Mouse (Mus musculus) embryonic fibroblast, embryonic 13.5 days (primary cell): Measurements from ENCODE around the gene Pard6b. TPM values are rescaled to one million over a fixed set of nuclear protein-coding genes. Genes with fewer than 3 reads are reported as not detected.
A peak's percentile ranks its signal among the peaks of the same experiment; 100 is the strongest.
"Not testable (repeated sequence)": the region's sequence is repeated elsewhere in the genome, so short reads cannot be mapped to it uniquely, and the experiment has no call there.

ENCODE experiments used
- H3K27ac ChIP-seq: 2 replicates; pipeline ENCODE4 v1.5.1; 2012; ENCODE audit warnings: low read length, control low read depth, inconsistent platforms; ENCODE audit not compliant: insufficient read depth
- H3K4me1 ChIP-seq: 2 replicates; pipeline ENCODE4 v1.6.1; 2011; ENCODE audit warnings: low read length; ENCODE audit not compliant: control insufficient read depth, insufficient read depth
- H3K4me3 ChIP-seq: 2 replicates; pipeline ENCODE4 v1.5.1; 2011; ENCODE audit warnings: mild to moderate bottlenecking, control low read depth, low read length; ENCODE audit not compliant: insufficient read depth
- CTCF ChIP-seq: IDR thresholded peaks from 2 replicates; pipeline ENCODE4 v1.5.1; 2011; ENCODE audit warnings: mild to moderate bottlenecking, control low read depth, low read length, moderate library complexity, borderline replicate concordance; ENCODE audit not compliant: insufficient read depth
- POLR2A ChIP-seq: IDR thresholded peaks from 2 replicates; pipeline ENCODE4 v1.6.1; 2011; ENCODE audit warnings: low read depth, mild to moderate bottlenecking, control low read depth, low read length, moderate library complexity
- polyA plus RNA-seq: library from polyadenylated mRNA; stranded (reverse); fragments of >200 nt; gene quantifications from 2 replicates; pipeline ENCODE4 v1.2.4, GENCODE M21; 2011; ENCODE audit warnings: low read depth; ENCODE audit not compliant: missing spikeins, insufficient read length

The Pard6b gene
- polyA plus RNA-seq, 1 experiment = 1.6 TPM

GRCm38 (mm10) chr2:168107356-168107755 lies 26.6 kb downstream of the Pard6b start:
- H3K4me3 ChIP-seq = no peak overlapping the region
- H3K27ac ChIP-seq = no peak overlapping the region
- H3K4me1 ChIP-seq = no peaks in the 10 kb centered on the region
- TF ChIP-seq POLR2A = no peak
- no peak for TF ChIP-seq CTCF

DNA sequence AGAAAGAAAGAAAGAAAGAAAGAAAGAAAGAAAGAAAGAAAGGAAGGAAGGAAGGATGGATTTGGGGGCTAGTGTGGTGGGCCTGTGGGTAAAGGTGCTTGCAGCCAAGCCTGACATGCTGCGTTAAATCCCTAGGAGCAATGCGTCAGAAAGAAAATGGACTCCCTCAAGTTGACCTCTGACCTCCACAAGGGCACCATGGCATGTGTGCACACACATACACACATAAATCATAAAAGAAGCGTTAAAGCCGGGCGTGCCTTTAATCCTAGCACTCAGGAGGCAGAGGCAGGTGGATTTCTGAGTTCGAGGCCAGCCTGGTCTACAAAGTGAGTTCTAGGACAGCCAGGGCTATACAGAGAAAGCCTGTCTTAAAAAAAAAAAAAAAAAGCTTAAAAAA lies 27.1 kb downstream of the Pard6b start:
- not testable (repeated sequence) for H3K27ac ChIP-seq, H3K4me1 ChIP-seq, H3K4me3 ChIP-seq

GRCm38 (mm10) chr2:168111902-168112301 lies 31.1 kb downstream of the Pard6b start:
- Histone ChIP-seq H3K4me3 (no peak overlapping the region), H3K27ac (no peak overlapping the region), H3K4me1 (no peaks in the 10 kb centered on the region)
- TF ChIP-seq CTCF (peak; percentile 47; the same call in 1 of the 2 replicates), POLR2A (no peak)

- TF ChIP-seq POLR2A = no peak
- no peak for TF ChIP-seq CTCF
- Histone ChIP-seq H3K4me3 (no peak overlapping the region), H3K4me1 (no peaks in the 10 kb centered on the region), H3K27ac (no peak overlapping the region)
Observed at GRCm38 (mm10) chr2:168113263-168113662, 32.5 kb downstream of the Pard6b start.

- Histone ChIP-seq H3K4me3 (no peak overlapping the region), H3K4me1 (no peaks in the 10 kb centered on the region), H3K27ac (no peak overlapping the region)
- TF ChIP-seq POLR2A (no peak), CTCF (no peak)
Observed at GRCm38 (mm10) chr2:168113692-168114091, 32.9 kb downstream of the Pard6b start.

DNA sequence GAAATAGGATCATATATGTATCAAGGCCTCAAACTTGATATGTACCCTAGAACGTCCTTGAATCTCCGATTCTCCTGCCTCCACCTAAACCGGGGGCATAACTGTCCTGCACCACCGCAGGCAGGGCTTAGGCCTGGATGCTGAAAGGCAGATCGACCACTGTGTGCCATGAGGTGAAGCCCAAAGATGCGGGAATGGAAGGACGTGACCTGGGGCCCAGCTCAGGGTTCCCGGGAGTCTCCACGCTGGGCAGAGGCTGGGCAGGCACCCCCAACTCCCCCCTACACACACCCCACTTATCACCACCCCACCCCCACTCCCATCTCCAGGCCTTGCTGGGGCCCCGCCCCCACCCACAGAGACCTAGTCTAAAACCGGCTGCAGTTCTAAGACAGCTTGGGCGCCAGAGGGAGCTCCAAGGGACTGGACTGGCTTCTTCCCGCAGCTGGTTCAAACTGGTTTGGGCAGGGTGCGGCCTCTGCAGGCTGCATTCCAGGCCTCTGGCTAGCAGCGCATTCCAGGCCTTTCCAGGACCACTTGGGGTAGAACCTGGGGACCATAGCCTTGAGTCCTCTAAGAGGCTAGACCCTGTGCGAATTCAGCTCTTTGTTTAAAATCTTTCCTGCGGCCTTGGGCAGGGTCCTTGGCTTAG lies 34.0 kb downstream of the Pard6b start:
- Histone ChIP-seq H3K27ac (no peak overlapping the region), H3K4me1 (no peaks in the 10 kb centered on the region), H3K4me3 (no peak overlapping the region)
- peak; percentile 29; the same call in 1 of the 2 replicates for TF ChIP-seq CTCF
- TF ChIP-seq POLR2A = peak; percentile 53; the same call in 1 of the 2 replicates

DNA sequence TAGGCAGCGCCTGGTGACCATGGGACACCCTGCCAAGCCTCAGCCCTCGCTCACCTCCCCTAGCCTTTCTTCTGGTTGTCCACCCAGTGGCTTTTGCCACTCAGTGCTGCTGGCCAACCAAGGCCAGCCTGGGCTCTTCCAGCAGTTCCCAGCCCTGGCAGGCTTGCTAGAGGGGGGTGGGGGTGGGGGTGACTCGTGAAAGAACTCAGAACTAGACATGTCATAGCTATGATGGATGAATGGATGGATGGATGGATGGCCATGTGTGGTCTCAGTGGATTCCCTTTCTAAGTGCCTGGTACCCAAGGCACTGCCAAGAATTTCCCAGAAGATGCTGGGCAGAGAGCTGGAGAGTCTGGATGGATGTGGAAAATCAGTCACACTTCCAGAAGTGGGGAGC lies 35.0 kb downstream of the Pard6b start:
- TF ChIP-seq POLR2A (no peak), CTCF (no peak)
- no peak overlapping the region for H3K4me3 ChIP-seq
- no peak overlapping the region for H3K27ac ChIP-seq
- H3K4me1 ChIP-seq = no peaks in the 10 kb centered on the region

DNA sequence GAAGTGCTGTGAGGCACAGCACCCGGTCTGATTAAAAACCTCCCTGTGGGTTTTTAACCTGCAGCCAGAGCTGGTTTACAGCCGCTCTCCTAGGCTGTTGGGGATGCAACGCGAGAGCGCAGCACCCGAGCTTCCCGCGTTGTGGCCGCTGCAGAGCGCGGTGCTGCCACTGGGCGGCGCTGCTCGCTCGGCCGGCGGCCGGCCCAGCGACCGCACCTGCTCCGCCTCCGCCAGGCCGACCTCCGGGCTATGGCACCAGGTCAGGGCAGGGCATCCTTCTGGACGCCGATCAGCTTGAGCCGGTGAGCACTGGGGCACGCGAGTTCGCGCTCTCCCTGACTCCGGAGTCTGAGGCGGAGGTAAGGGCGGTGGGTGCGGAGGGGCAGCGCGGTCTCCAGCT lies 36.3 kb downstream of the Pard6b start:
- H3K4me1 ChIP-seq = no peaks in the 10 kb centered on the region
- H3K4me3 ChIP-seq = peak overlapping the region; percentile 11; the same call in 1 of the 2 replicates
- no peak overlapping the region for H3K27ac ChIP-seq
- TF ChIP-seq CTCF (peak; percentile 66), POLR2A (no peak)

DNA sequence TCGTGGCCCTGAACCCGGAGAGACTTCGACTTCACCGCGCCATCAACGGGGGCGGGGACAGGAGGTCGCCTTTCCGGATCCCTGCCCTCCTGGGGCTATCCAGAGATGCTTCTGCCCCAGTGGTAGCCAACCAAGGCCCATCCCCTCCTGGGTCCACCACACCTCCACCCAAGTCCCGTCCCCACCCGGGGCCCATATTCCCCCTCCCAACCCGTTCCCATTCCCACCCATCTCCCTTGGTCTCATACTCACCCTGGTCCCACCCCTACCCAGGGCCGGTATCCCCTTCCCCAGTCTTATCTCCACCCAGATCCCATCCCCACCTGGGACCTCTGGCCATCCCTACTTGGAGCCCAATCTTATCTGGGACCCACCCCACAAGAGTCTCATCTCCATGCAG lies 36.7 kb downstream of the Pard6b start:
- TF ChIP-seq CTCF = no peak
- Histone ChIP-seq H3K4me1 (no peaks in the 10 kb centered on the region), H3K4me3 (peak overlapping the region; percentile 11; the same call in 1 of the 2 replicates), H3K27ac (no peak overlapping the region)

DNA sequence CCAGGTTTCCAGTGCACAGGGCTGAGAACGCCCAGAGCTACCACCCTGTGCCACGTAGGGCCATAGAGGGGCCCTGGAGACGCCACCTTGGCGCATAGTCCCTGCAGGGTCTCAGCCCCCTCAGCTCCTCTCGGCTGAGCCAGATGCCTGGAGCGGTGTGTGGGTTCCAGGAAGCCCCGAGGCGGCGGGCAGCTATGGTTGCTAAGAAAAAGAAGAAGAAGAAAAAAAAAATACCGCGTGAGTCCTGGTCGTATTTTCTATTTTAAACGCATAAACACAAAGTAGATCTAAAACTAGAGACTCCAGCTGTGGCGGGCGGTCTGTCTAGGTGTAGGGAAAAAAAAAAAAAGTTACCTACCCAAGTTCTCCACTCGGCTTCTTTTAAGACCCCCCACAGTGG lies 37.2 kb downstream of the Pard6b start:
- TF ChIP-seq POLR2A (no peak), CTCF (no peak)
- Histone ChIP-seq H3K27ac (no peak overlapping the region), H3K4me3 (no peak overlapping the region), H3K4me1 (no peaks in the 10 kb centered on the region)

GRCm38 (mm10) chr2:168118456-168118855 lies 37.7 kb downstream of the Pard6b start:
- H3K27ac ChIP-seq = no peak overlapping the region
- no peak overlapping the region for H3K4me3 ChIP-seq
- TF ChIP-seq POLR2A (no peak), CTCF (no peak)
- no peaks in the 10 kb centered on the region for H3K4me1 ChIP-seq
